Mouse (Mus musculus): ENCODE data around the gene Prnd. TPM values are rescaled to one million over a fixed set of nuclear protein-coding genes. Genes with fewer than 3 reads are reported as not detected.
A peak's percentile ranks its signal among the peaks of the same experiment; 100 is the strongest.

Gene Prnd
- polyA plus RNA-seq, 1 experiment from 2014 or later: 10.0 TPM

DNA sequence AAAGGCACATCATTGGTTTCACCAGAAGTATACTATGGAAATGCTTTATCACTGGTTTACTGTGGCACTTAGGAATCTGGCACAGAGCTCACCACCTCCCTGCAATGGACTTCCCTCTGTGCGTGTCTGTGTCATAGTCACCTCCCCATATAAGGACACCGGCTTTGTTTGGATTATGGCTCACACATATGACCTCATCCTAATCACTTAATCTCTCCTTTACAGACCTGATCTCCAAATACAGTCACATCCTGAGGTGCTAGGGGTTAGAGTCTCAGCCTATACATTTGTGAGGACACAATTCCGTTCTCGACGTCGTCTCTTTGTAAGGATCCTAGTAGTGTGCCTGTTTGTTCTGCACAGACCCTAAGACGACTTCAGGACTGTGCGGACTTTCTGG, 5.4 kb upstream of the Prnd start:
- H3K4me1 ChIP-seq: peaks cover 3% of the 10 kb centered on the region; the same call in 1 of the 2 replicates
- no peaks in the 10 kb centered on the region for H3K36me3 ChIP-seq (replicated peaks)
- DNase-seq (ENCODE audit: low spot score): no peak
- H3K27me3 ChIP-seq (replicated peaks; ENCODE audit: low read depth, poor library complexity, severe bottlenecking): peaks cover 2% of the 10 kb centered on the region
- no peak overlapping the region for H3K27ac ChIP-seq (replicated peaks)
- no peaks in the 10 kb centered on the region for H3K9me3 ChIP-seq
- 86% methylated on average over 8 of the region's 8 CpGs for WGBS
- H3K4me3 ChIP-seq: no peak overlapping the region

DNA sequence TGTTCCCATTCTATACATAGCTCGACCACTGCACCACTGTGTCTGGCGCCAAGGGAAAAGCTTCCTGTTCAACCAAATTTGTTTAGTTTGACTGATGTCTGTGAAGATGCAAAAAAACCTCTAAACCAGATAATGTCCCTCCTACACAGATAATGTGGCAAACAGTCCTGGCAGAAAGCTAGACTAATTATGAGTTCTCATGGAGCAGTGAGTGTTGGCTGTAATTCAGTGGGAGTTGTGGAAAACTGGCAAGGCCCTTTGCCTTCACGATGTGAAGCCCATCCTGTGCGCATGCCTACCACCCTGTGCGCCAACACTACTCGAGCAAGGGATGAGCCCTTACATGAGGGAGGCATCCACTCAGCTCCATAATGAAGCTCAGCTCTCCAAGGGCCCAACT, 4.9 kb upstream of the Prnd start:
- DNase-seq (ENCODE audit: low spot score): no peak
- 87% methylated on average over 6 of the region's 6 CpGs for WGBS
- H3K9me3 ChIP-seq: no peaks in the 10 kb centered on the region

GRCm38 (mm10) chr2:131946351-131946750, 4.3 kb upstream of the Prnd start:
- H3K4me3 ChIP-seq: no peak overlapping the region
- H3K36me3 ChIP-seq (replicated peaks): no peaks in the 10 kb centered on the region
- peaks cover 14% of the 10 kb centered on the region for H3K27me3 ChIP-seq (replicated peaks; ENCODE audit: low read depth, poor library complexity, severe bottlenecking)
- H3K9me3 ChIP-seq: no peaks in the 10 kb centered on the region
- H3K4me1 ChIP-seq: peaks cover 9% of the 10 kb centered on the region
- no peak for DNase-seq (ENCODE audit: low spot score)
- WGBS: 89% methylated on average over 16 of the region's 16 CpGs
- H3K27ac ChIP-seq (replicated peaks): no peak overlapping the region

More for the DNA sequence above, 4.9 kb upstream of the Prnd start:
- Histone ChIP-seq H3K27me3 (replicated peaks; ENCODE audit: low read depth, poor library complexity, severe bottlenecking) (peaks cover 8% of the 10 kb centered on the region), H3K4me1 (peaks cover 8% of the 10 kb centered on the region), H3K27ac (replicated peaks) (no peak overlapping the region), H3K36me3 (replicated peaks) (no peaks in the 10 kb centered on the region), H3K4me3 (no peak overlapping the region)

GRCm38 (mm10) chr2:131948156-131948555, 2.5 kb upstream of the Prnd start:
- Histone ChIP-seq H3K36me3 (replicated peaks) (no peaks in the 10 kb centered on the region), H3K27ac (replicated peaks) (no peak overlapping the region), H3K9me3 (no peaks in the 10 kb centered on the region), H3K4me3 (no peak overlapping the region), H3K4me1 (peaks cover 15% of the 10 kb centered on the region), H3K27me3 (replicated peaks; ENCODE audit: low read depth, poor library complexity, severe bottlenecking) (peaks cover 32% of the 10 kb centered on the region)
- DNase-seq (ENCODE audit: low spot score): no peak
- 82% methylated on average over 3 of the region's 3 CpGs for WGBS

GRCm38 (mm10) chr2:131948916-131949639, 1.6 kb upstream of the Prnd start:
- 74% methylated on average over 11 of the region's 11 CpGs for WGBS
- no peak for DNase-seq (ENCODE audit: low spot score)
- Histone ChIP-seq H3K36me3 (replicated peaks) (no peaks in the 10 kb centered on the region), H3K27ac (replicated peaks) (no peak overlapping the region), H3K4me3 (no peak overlapping the region), H3K4me1 (peaks cover 21% of the 10 kb centered on the region), H3K9me3 (no peaks in the 10 kb centered on the region), H3K27me3 (replicated peaks; ENCODE audit: low read depth, poor library complexity, severe bottlenecking) (peaks cover 41% of the 10 kb centered on the region)

DNA sequence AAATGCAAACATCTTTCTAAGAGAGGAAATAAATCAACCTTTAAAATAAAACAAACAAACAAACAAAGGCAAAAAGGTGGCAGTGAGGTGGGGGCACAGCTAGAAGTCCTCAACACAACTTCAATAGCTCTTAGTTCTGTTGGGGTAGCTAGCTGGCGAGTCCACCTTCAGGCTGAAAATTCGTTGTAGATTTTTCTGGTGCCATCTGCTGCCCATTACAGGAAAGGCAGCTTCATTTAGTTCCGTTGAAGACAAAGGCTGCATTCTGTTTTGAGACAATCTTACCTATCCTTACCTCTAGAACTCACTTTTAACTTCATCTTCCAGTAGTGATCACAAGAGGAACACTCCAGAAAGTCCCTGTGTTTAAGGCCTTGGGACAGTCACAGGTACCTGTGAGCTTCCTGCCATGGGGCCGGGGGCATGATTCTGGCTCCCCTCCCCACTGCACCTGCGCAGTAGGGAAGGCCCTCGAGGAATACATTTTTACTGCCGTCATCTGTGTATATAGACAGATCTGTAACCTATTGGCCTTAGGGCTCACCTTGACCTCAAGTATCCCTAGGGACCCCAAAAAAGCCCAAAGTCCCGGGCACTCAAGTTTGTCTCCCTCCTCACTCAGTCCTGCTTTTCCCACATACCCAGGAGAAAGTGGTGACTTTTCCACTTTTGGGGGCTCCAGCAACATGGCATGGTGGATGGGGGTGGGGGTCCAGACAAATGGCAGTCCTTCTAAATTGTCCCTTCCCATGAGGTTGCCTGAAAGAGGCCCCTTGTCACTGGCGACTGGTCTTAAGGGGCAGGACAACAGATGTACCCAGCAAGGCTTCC, 679 bp upstream of the Prnd start:
- no peak overlapping the region; the same call in 1 of the 2 replicates for H3K27ac ChIP-seq (replicated peaks)
- H3K36me3 ChIP-seq (replicated peaks): no peaks in the 10 kb centered on the region
- H3K4me1 ChIP-seq: peaks cover 23% of the 10 kb centered on the region
- H3K4me3 ChIP-seq: no peak overlapping the region
- 46% methylated on average over 9 of the region's 9 CpGs for WGBS
- H3K9me3 ChIP-seq: no peaks in the 10 kb centered on the region
- H3K27me3 ChIP-seq (replicated peaks; ENCODE audit: low read depth, poor library complexity, severe bottlenecking): peaks cover 50% of the 10 kb centered on the region
- DNase-seq (ENCODE audit: low spot score): peak; percentile 39

- 70% methylated on average over 2 of the region's 2 CpGs for WGBS
- peaks cover 27% of the 10 kb centered on the region for H3K4me1 ChIP-seq
- H3K27ac ChIP-seq (replicated peaks): no peak overlapping the region
- peaks cover 60% of the 10 kb centered on the region for H3K27me3 ChIP-seq (replicated peaks; ENCODE audit: low read depth, poor library complexity, severe bottlenecking)
- H3K36me3 ChIP-seq (replicated peaks): no peaks in the 10 kb centered on the region
- no peak for DNase-seq (ENCODE audit: low spot score)
- no peaks in the 10 kb centered on the region for H3K9me3 ChIP-seq
- no peak overlapping the region for H3K4me3 ChIP-seq
These were observed 1.8 kb downstream of the Prnd start for GRCm38 (mm10) chr2:131952456-131952855.

DNA sequence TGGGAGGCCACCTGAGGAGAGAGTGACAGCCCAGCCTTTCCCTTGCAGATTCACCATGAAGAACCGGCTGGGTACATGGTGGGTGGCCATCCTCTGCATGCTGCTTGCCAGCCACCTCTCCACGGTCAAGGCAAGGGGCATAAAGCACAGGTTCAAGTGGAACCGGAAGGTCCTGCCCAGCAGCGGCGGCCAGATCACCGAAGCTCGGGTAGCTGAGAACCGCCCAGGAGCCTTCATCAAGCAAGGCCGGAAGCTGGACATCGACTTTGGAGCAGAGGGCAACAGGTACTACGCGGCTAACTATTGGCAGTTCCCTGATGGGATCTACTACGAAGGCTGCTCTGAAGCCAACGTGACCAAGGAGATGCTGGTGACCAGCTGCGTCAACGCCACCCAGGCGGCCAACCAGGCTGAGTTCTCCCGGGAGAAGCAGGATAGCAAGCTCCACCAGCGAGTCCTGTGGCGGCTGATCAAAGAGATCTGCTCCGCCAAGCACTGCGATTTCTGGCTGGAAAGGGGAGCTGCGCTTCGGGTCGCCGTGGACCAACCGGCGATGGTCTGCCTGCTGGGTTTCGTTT, 2.4 kb downstream of the Prnd start:
- DNase-seq (ENCODE audit: low spot score): peak; percentile 43
- 17% methylated on average over 29 of the region's 29 CpGs for WGBS
- Histone ChIP-seq H3K9me3 (no peaks in the 10 kb centered on the region), H3K27ac (replicated peaks) (no peak overlapping the region), H3K4me1 (peaks cover 27% of the 10 kb centered on the region), H3K4me3 (peak overlapping the region; percentile 30), H3K36me3 (replicated peaks) (no peaks in the 10 kb centered on the region), H3K27me3 (replicated peaks; ENCODE audit: low read depth, poor library complexity, severe bottlenecking) (peaks cover 60% of the 10 kb centered on the region)

DNA sequence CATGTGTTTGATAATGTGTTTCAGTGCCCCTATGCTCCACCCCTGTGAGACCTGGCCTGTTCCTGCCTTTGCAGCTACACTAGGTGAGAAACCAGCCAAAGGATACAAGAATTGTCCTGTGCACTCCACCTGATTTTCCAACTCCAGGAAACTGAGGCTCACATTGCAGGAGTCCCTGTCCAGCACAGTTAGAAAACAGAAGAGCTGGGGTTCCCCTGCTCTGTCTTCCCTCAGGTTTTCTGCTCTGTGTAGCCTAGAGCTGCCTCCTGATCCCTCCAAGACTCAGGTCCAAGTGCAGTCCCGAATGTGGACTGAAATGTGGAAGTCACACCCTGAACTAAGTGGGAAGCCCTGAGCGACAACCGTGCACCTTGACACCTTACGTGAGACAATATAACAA, 3.0 kb downstream of the Prnd start:
- Histone ChIP-seq H3K9me3 (no peaks in the 10 kb centered on the region), H3K4me1 (peaks cover 27% of the 10 kb centered on the region), H3K36me3 (replicated peaks) (no peaks in the 10 kb centered on the region), H3K4me3 (peak overlapping the region; percentile 30; the same call in 1 of the 2 replicates), H3K27ac (replicated peaks) (no peak overlapping the region), H3K27me3 (replicated peaks; ENCODE audit: low read depth, poor library complexity, severe bottlenecking) (peaks cover 60% of the 10 kb centered on the region)
- 89% methylated on average over 4 of the region's 4 CpGs for WGBS
- DNase-seq (ENCODE audit: low spot score): no peak

GRCm38 (mm10) chr2:131954835-131955234, 4.2 kb downstream of the Prnd start:
- H3K27me3 ChIP-seq (replicated peaks; ENCODE audit: low read depth, poor library complexity, severe bottlenecking): peaks cover 60% of the 10 kb centered on the region

DNA sequence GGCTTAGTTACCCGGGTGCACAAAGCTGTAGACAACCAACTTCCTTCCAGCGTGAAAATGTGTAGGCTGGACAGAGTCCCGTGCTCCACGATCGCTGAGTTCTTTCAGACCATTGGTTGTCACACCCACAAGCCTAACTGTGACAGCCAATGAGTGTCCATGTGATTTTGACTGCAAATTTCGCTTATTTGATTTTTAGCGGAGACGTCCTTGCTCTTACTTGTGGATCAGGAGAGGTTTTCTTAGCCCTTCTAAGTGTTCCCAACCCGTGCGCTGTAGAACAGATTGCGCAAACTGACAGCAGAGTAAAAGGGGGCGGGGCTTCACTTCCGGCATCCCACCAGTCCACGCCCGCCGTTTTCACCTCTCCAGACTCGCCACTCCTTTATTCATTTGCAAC, 4.6 kb downstream of the Prnd start:
- Histone ChIP-seq H3K27me3 (replicated peaks; ENCODE audit: low read depth, poor library complexity, severe bottlenecking) (peaks cover 57% of the 10 kb centered on the region), H3K9me3 (no peaks in the 10 kb centered on the region), H3K27ac (replicated peaks) (no peak overlapping the region), H3K36me3 (replicated peaks) (no peaks in the 10 kb centered on the region), H3K4me1 (peaks cover 24% of the 10 kb centered on the region), H3K4me3 (peak overlapping the region; percentile 52)
- 7% methylated on average over 17 of the region's 17 CpGs for WGBS
- peak; percentile 36 for DNase-seq (ENCODE audit: low spot score)

More at GRCm38 (mm10) chr2:131954835-131955234, 4.2 kb downstream of the Prnd start:
- Histone ChIP-seq H3K4me1 (peaks cover 27% of the 10 kb centered on the region), H3K9me3 (no peaks in the 10 kb centered on the region), H3K4me3 (peak overlapping the region; percentile 52), H3K27ac (replicated peaks) (no peak overlapping the region), H3K36me3 (replicated peaks) (no peaks in the 10 kb centered on the region)
- DNase-seq (ENCODE audit: low spot score): no peak
- WGBS: 64% methylated on average over 9 of the region's 9 CpGs

GRCm38 (mm10) chr2:131956336-131957256, 5.9 kb downstream of the Prnd start:
- Histone ChIP-seq H3K27me3 (replicated peaks; ENCODE audit: low read depth, poor library complexity, severe bottlenecking) (peaks cover 44% of the 10 kb centered on the region), H3K27ac (replicated peaks) (no peak overlapping the region), H3K9me3 (no peaks in the 10 kb centered on the region), H3K36me3 (replicated peaks) (no peaks in the 10 kb centered on the region), H3K4me1 (peaks cover 18% of the 10 kb centered on the region), H3K4me3 (no peak overlapping the region)
- DNase-seq (ENCODE audit: low spot score): no peak
- 84% methylated on average over 7 of the region's 7 CpGs for WGBS
